Mouse (Mus musculus): Measurements from ENCODE around the gene 4930595D18Rik. TPM values are rescaled to one million over a fixed set of nuclear protein-coding genes. Genes with fewer than 3 reads are reported as not detected.

4930595D18Rik gene
- polyA plus RNA-seq, 1 experiment from 2014 or later = not detected

DNA sequence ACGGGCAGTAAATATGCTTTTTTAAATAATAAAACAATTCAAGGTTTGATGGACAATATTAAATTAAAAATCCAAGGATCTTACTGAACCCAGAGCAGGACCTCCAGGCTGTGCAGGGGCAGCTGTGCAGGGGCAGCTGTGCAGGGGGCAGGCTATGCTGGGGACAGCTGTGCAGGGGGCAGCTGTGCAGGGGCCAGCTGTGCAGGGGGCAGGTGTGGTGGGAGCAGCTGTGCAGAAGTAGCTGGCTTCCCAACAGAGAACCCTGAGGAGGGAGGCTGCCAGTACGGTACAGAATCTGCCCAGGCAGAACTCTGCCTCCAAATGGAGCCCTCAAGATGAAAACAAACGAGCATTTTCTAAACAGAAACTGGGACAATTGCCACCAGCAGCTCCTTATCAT lies 48.3 kb downstream of the 4930595D18Rik start:
- TF ChIP-seq CTCF (IDR thresholded peaks at IDR 0.05; ENCODE audit: low read depth) = no peak
- Histone ChIP-seq H3K4me3 (ENCODE audit: low read depth, low read length) (no peak overlapping the region), H3K4me2 (replicated peaks; ENCODE audit: low read depth) (no peak overlapping the region), H3K4me1 (replicated peaks; ENCODE audit: control insufficient read depth, insufficient read depth, low read length) (no peaks in the 10 kb centered on the region), H3K9ac (ENCODE audit: low read depth, low read length) (no peak overlapping the region), H3K27me3 (replicated peaks; ENCODE audit: control insufficient read depth, insufficient read depth, low read length) (no peaks in the 10 kb centered on the region), H3K9me3 (ENCODE audit: control insufficient read depth) (no peaks in the 10 kb centered on the region), H3K36me3 (ENCODE audit: control insufficient read depth, insufficient read depth) (no peaks in the 10 kb centered on the region), H3K27ac (ENCODE audit: low read depth, low read length) (no peak overlapping the region)
- WGBS = 60% methylated on average over 3 of the region's 3 CpGs
- no peak for ATAC-seq

DNA sequence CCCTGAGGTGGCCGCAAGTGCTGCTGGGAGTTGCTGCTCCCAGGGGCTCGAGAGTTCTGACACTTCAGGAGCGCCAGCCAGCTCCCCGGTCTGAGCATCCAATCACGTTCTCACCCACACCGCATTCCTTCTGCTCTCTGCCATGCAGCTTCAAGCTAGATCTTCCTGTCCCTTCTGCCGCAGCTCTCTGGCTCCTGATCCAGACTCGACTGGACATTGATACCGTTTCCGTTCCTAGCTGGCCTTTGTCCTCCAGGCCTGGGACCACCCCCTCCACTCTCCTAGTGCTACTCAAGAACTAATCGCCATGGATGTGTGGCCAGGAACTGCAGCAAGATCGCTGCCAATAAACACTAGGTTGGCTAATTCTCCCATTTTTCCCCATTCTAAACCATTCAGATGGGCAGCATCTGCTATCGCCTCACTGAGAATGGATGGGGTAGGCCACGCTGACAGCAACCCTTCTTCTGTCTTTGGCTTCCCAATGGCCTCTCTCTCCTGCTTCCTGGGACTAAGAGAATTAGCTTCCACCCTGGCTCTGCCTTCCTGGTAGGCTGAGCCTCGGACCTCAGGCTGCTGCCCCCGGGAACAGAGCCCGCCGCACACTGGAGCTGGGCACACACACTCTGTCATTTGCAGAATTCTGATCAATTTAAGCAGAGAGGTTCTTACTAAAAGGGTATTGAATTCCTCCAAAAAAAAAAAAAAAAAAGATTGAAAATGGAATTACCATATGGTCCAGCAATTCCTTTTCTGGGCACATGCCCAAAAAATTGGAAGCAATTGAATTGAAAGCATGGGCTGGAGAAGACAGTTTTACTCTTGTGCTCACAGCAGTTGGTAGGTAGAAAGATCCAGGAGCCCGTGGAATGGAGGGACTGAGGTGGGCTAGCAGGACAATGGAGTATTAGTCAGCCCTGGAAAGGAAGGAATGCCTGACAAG lies 49.2 kb downstream of the 4930595D18Rik start:
- no peaks in the 10 kb centered on the region for H3K36me3 ChIP-seq (ENCODE audit: control insufficient read depth, insufficient read depth)
- 70% methylated on average over 19 of the region's 19 CpGs for WGBS
- no peaks in the 10 kb centered on the region for H3K9me3 ChIP-seq (ENCODE audit: control insufficient read depth)
- no peak overlapping the region for H3K27ac ChIP-seq (ENCODE audit: low read depth, low read length)
- H3K27me3 ChIP-seq (replicated peaks; ENCODE audit: control insufficient read depth, insufficient read depth, low read length) = no peaks in the 10 kb centered on the region
- no peaks in the 10 kb centered on the region for H3K4me1 ChIP-seq (replicated peaks; ENCODE audit: control insufficient read depth, insufficient read depth, low read length)
- no peak overlapping the region for H3K4me3 ChIP-seq (ENCODE audit: low read depth, low read length)
- ATAC-seq = no peak
- no peak overlapping the region for H3K4me2 ChIP-seq (replicated peaks; ENCODE audit: low read depth)
- no peak overlapping the region for H3K9ac ChIP-seq (ENCODE audit: low read depth, low read length)
- no peak for TF ChIP-seq CTCF (IDR thresholded peaks at IDR 0.05; ENCODE audit: low read depth)

DNA sequence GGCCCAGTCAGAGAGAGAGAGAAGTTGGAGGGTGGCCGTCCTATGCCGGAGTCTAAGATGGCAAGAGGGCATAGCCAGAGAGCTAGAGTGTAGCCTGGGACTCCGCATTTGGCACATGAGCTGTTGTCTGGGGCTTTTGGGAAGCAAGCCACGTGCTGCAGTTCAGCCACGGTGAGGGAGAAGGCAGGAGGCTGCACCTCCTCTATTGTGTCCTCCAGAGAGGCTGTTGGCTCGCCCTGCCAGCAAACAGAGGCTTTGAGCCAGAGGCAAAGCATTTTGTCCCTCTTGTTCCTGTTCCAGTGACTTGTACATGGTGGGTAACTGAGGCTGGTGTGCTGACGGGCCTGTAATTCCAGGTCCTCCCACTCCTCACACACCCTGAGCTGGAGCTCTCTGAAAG lies 50.1 kb downstream of the 4930595D18Rik start:
- ATAC-seq = no peak
- WGBS = 87% methylated on average over 7 of the region's 7 CpGs
- H3K27ac ChIP-seq (ENCODE audit: low read depth, low read length) = no peak overlapping the region

DNA sequence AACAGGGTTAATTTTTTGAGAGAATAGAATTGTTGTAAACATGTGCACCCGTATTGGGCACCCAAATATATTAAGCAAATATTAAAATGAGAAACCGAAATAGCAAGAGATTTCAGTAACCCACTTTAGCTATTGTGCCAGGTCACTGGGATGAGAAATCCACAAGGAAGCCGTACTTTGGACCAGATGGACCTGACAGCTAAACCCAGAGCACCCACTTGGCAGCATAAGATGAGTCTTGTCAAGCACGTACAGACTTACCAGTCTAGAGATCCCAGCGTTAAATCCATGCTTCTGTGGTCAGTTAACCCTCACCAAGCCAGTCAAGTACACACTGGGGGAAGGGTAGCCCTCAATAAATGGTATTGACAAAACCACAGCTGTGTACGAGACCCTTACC lies 58.6 kb downstream of the 4930595D18Rik start:
- H3K36me3 ChIP-seq (ENCODE audit: control insufficient read depth, insufficient read depth) = no peaks in the 10 kb centered on the region
- no peaks in the 10 kb centered on the region for H3K27me3 ChIP-seq (replicated peaks; ENCODE audit: control insufficient read depth, insufficient read depth, low read length)
- 78% methylated on average over 6 of the region's 6 CpGs for WGBS
- no peak for ATAC-seq
- H3K4me1 ChIP-seq (replicated peaks; ENCODE audit: control insufficient read depth, insufficient read depth, low read length) = no peaks in the 10 kb centered on the region
- no peak for TF ChIP-seq CTCF (IDR thresholded peaks at IDR 0.05; ENCODE audit: low read depth)
- H3K27ac ChIP-seq (ENCODE audit: low read depth, low read length) = no peak overlapping the region
- H3K9ac ChIP-seq (ENCODE audit: low read depth, low read length) = no peak overlapping the region
- H3K9me3 ChIP-seq (ENCODE audit: control insufficient read depth) = no peaks in the 10 kb centered on the region
- H3K4me2 ChIP-seq (replicated peaks; ENCODE audit: low read depth) = no peak overlapping the region
- H3K4me3 ChIP-seq (ENCODE audit: low read depth, low read length) = no peak overlapping the region

More for the DNA sequence above, 50.1 kb downstream of the 4930595D18Rik start:
- no peak for TF ChIP-seq CTCF (IDR thresholded peaks at IDR 0.05; ENCODE audit: low read depth)
- Histone ChIP-seq H3K9ac (ENCODE audit: low read depth, low read length) (no peak overlapping the region), H3K4me3 (ENCODE audit: low read depth, low read length) (no peak overlapping the region), H3K9me3 (ENCODE audit: control insufficient read depth) (no peaks in the 10 kb centered on the region), H3K27me3 (replicated peaks; ENCODE audit: control insufficient read depth, insufficient read depth, low read length) (no peaks in the 10 kb centered on the region), H3K36me3 (ENCODE audit: control insufficient read depth, insufficient read depth) (no peaks in the 10 kb centered on the region), H3K4me1 (replicated peaks; ENCODE audit: control insufficient read depth, insufficient read depth, low read length) (no peaks in the 10 kb centered on the region), H3K4me2 (replicated peaks; ENCODE audit: low read depth) (no peak overlapping the region)

DNA sequence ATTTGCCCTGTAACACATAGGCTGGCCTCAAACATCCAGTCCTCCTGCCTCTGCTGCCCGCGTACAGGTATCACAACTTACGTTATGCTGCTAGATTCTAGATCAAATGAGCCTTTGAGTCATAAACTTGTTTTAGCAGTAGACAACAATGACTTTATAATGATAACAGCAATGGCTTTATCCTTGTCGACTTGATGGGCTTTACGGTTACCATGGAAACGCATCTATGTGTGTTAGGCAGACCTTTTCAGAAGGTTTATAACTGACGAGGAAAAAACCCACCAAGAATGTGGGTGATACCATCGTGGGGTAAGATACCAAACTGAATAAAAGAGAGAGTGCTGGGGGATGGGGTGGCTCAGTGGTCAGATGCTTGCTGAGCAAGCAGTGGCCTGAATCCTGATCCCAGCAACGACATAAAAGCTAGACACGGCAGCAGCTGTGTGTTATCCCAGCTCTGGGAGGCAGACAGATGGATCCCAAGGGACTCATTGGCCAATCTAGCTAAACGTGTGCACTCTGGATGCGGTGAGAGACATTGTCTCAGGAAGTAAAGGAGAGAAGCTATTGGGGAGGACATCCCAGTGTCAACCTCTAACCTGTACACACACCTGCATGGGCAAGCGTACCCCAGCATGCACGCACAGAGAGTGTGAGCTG lies 59.6 kb downstream of the 4930595D18Rik start:
- Histone ChIP-seq H3K36me3 (ENCODE audit: control insufficient read depth, insufficient read depth) (no peaks in the 10 kb centered on the region; the same call in 1 of the 2 replicates), H3K27me3 (replicated peaks; ENCODE audit: control insufficient read depth, insufficient read depth, low read length) (no peaks in the 10 kb centered on the region), H3K4me2 (replicated peaks; ENCODE audit: low read depth) (no peak overlapping the region), H3K4me3 (ENCODE audit: low read depth, low read length) (no peak overlapping the region), H3K4me1 (replicated peaks; ENCODE audit: control insufficient read depth, insufficient read depth, low read length) (no peaks in the 10 kb centered on the region), H3K9ac (ENCODE audit: low read depth, low read length) (no peak overlapping the region), H3K9me3 (ENCODE audit: control insufficient read depth) (no peaks in the 10 kb centered on the region), H3K27ac (ENCODE audit: low read depth, low read length) (no peak overlapping the region)
- 56% methylated on average over 14 of the region's 14 CpGs for WGBS
- no peak for TF ChIP-seq CTCF (IDR thresholded peaks at IDR 0.05; ENCODE audit: low read depth)
- no peak for ATAC-seq

DNA sequence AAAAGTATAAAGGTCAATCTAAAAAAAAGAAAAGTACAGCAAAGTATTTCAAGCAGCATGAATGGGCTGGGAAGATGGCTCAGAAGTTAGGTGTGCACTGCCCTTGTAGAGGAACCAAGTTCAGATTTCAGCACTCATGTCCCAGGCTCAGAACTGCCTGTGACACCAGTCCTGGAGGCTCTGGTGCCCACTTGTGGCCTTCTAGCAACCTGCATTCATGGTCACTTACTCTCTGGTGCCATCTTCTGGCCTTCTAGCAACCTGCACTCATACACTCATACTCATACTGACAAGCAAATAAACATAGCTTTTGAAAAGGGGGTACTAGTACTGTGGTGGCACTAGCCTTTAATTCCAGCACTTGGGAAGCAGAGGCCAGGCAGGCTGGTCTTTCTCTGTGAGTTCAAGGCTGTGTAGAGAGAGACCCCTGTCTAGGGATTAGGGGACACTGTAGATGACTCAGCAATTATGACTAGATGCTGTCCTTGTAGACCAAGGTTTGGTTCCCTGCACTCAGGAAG lies 61.9 kb downstream of the 4930595D18Rik start:
- ATAC-seq = no peak
- peaks cover 15% of the 10 kb centered on the region for H3K36me3 ChIP-seq (ENCODE audit: control insufficient read depth, insufficient read depth)
- H3K9ac ChIP-seq (ENCODE audit: low read depth, low read length) = no peak overlapping the region
- no peak overlapping the region for H3K4me3 ChIP-seq (ENCODE audit: low read depth, low read length)
- H3K4me1 ChIP-seq (replicated peaks; ENCODE audit: control insufficient read depth, insufficient read depth, low read length) = no peaks in the 10 kb centered on the region
- no peak overlapping the region for H3K27ac ChIP-seq (ENCODE audit: low read depth, low read length)
- peak; percentile 77 for TF ChIP-seq CTCF (IDR thresholded peaks at IDR 0.05; ENCODE audit: low read depth)
- H3K27me3 ChIP-seq (replicated peaks; ENCODE audit: control insufficient read depth, insufficient read depth, low read length) = no peaks in the 10 kb centered on the region
- H3K4me2 ChIP-seq (replicated peaks; ENCODE audit: low read depth) = no peak overlapping the region
- H3K9me3 ChIP-seq (ENCODE audit: control insufficient read depth) = no peaks in the 10 kb centered on the region

Measured in intestine, postnatal 0 days (tissue).